Mouse (Mus musculus): ENCODE data around the gene Fam3b.

- TF ChIP-seq MYOD1 (IDR thresholded peaks at IDR 0.05; ENCODE audit: control insufficient read depth, insufficient read length, low read depth) (no peak), CTCF (IDR thresholded peaks at IDR 0.05; ENCODE audit: control insufficient read depth, insufficient read depth, insufficient read length) (no peak), CEBPB (IDR thresholded peaks at IDR 0.05; ENCODE audit: low read depth) (no peak), MAX (IDR thresholded peaks at IDR 0.05) (no peak), MYOG (IDR thresholded peaks at IDR 0.05; ENCODE audit: control insufficient read depth, extremely low read depth, insufficient read length) (no peak), FOSL1 (IDR thresholded peaks at IDR 0.05; ENCODE audit: insufficient read depth, low read length, poor library complexity, severe bottlenecking) (no peak)
These were observed 84.5 kb downstream of the Fam3b start for GRCm38 (mm10) chr16:97430091-97430490.

Data from C2C12 (cell line).